ENCODE assay signal across 8 mouse cellular contexts in the genomic region with DNA sequence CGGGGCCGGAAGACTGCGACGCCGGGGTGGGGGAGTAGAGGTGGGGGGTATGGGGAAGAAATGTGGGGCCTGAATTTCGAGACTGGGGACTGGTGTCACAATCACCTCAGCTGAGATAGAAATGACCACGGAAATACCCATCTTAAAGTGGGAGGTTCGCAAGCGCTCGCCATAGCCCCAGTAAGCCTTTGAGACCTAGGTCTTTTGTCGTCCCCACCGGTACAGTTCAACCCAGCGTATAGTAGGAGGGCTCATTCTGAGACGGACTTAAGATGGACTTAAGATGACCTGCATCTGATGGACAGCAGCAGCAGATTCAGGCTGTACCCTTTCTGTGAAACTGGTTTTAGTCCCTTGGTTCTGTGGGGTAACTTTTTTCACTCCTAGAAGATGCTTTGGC.
DNase-seq lines count a peak whose midpoint lies in the region; ATAC-seq and TF ChIP-seq lines count a peak whose summit lies in the region.

No protein-coding gene starts in this region.

- H3K4me1 ChIP-seq in kidney, postnatal 0 days (replicated peaks; ENCODE audit: insufficient read depth, low read length): no peaks in the 10 kb centered on the region
- peaks cover 11% of the 10 kb centered on the region for H3K4me1 ChIP-seq in embryonic facial prominence, embryonic 10.5 days
- peaks cover 4% of the 10 kb centered on the region; the same call in 1 of the 2 replicates for H3K4me1 ChIP-seq in hindbrain, embryonic 16.5 days (ENCODE audit: control insufficient read depth, insufficient read depth, low read depth, low read length)
- H3K4me1 ChIP-seq in midbrain, postnatal 0 days (ENCODE audit: insufficient read depth, low read length): no peaks in the 10 kb centered on the region

- H3K4me2 ChIP-seq in kidney, postnatal 0 days (ENCODE audit: low read length): peak overlapping the region; percentile 79
- peak overlapping the region; percentile 99 for H3K4me2 ChIP-seq in hindbrain, embryonic 16.5 days (ENCODE audit: low read length)
- peak overlapping the region; percentile 94 for H3K4me2 ChIP-seq in midbrain, postnatal 0 days (ENCODE audit: low read depth, low read length, poor library complexity, severe bottlenecking)

- no peaks in the 10 kb centered on the region for H3K9me3 ChIP-seq in kidney, postnatal 0 days (replicated peaks; ENCODE audit: low read length)
- H3K9me3 ChIP-seq in embryonic facial prominence, embryonic 10.5 days: no peaks in the 10 kb centered on the region
- no peaks in the 10 kb centered on the region for H3K9me3 ChIP-seq in hindbrain, embryonic 16.5 days (ENCODE audit: control insufficient read depth, low read length)
- no peaks in the 10 kb centered on the region for H3K9me3 ChIP-seq in midbrain, postnatal 0 days (ENCODE audit: low read length)

- peak; percentile 48 for ATAC-seq in kidney, postnatal 0 days (replicated peaks; ENCODE audit: low FRiP score, low read depth)
- ATAC-seq in hindbrain, embryonic 16.5 days: no peak
- ATAC-seq in midbrain, postnatal 0 days (ENCODE audit: low FRiP score): no peak

- peak overlapping the region; percentile 52 for H3K9ac ChIP-seq in kidney, postnatal 0 days (ENCODE audit: low read depth, low read length)
- H3K9ac ChIP-seq in hindbrain, embryonic 16.5 days (ENCODE audit: low read depth, low read length): peak overlapping the region; percentile 68
- H3K9ac ChIP-seq in midbrain, postnatal 0 days (replicated peaks; ENCODE audit: low read length, poor library complexity, severe bottlenecking): peak overlapping the region; percentile 37; the same call in 1 of the 2 replicates

- H3K36me3 ChIP-seq in kidney, postnatal 0 days (ENCODE audit: insufficient read depth, low read length): no peaks in the 10 kb centered on the region
- no peaks in the 10 kb centered on the region for H3K36me3 ChIP-seq in embryonic facial prominence, embryonic 10.5 days (replicated peaks)
- H3K36me3 ChIP-seq in hindbrain, embryonic 16.5 days (ENCODE audit: control insufficient read depth, insufficient read depth, low read length): no peaks in the 10 kb centered on the region
- H3K36me3 ChIP-seq in midbrain, postnatal 0 days (ENCODE audit: insufficient read depth, low read length): no peaks in the 10 kb centered on the region

- no peak for DNase-seq in kidney, postnatal 0 days (ENCODE audit: low spot score)
- DNase-seq in kidney, adult 11 months: no peak
- DNase-seq in embryonic facial prominence, embryonic 10.5 days (ENCODE audit: low spot score): no peak
- no peak for DNase-seq in midbrain, postnatal 0 days (ENCODE audit: low spot score)
- no peak for DNase-seq in layer of hippocampus, adult 8-10 months (ENCODE audit: low spot score in 2 of 2)
- DNase-seq in ovary, postnatal 36 days (ENCODE audit: low spot score): no peak
- DNase-seq in gastrocnemius, postnatal 10 days: no peak

- H3K27ac ChIP-seq in kidney, postnatal 0 days: peak overlapping the region; percentile 52; the same call in 1 of the 2 replicates
- peak overlapping the region; percentile 72 for H3K27ac ChIP-seq in embryonic facial prominence, embryonic 10.5 days (replicated peaks)
- H3K27ac ChIP-seq in hindbrain, embryonic 16.5 days (ENCODE audit: low read depth, low read length): peak overlapping the region; percentile 44; the same call in 1 of the 2 replicates
- H3K27ac ChIP-seq in midbrain, postnatal 0 days (ENCODE audit: low read depth, low read length): no peak overlapping the region

- no peak for TF ChIP-seq CTCF in kidney, postnatal 0 days (IDR thresholded peaks at IDR 0.05; ENCODE audit: low read depth)
- no peak for TF ChIP-seq CTCF in midbrain, postnatal 0 days (IDR thresholded peaks at IDR 0.05)

- peak overlapping the region; percentile 56 for H3K4me3 ChIP-seq in kidney, postnatal 0 days (replicated peaks; ENCODE audit: low read depth, low read length)
- H3K4me3 ChIP-seq in embryonic facial prominence, embryonic 10.5 days: peak overlapping the region; percentile 68
- H3K4me3 ChIP-seq in hindbrain, embryonic 16.5 days (ENCODE audit: low read length): peak overlapping the region; percentile 61
- H3K4me3 ChIP-seq in midbrain, postnatal 0 days (ENCODE audit: low read depth, low read length): peak overlapping the region; percentile 46

- no peaks in the 10 kb centered on the region for H3K27me3 ChIP-seq in kidney, postnatal 0 days (ENCODE audit: insufficient read depth, low read length)
- H3K27me3 ChIP-seq in embryonic facial prominence, embryonic 10.5 days (replicated peaks; ENCODE audit: low read depth, poor library complexity, severe bottlenecking): peaks cover 18% of the 10 kb centered on the region
- H3K27me3 ChIP-seq in hindbrain, embryonic 16.5 days (replicated peaks; ENCODE audit: control insufficient read depth, insufficient read depth, low read length): peaks cover 14% of the 10 kb centered on the region; the same call in 1 of the 2 replicates
- H3K27me3 ChIP-seq in midbrain, postnatal 0 days (ENCODE audit: insufficient read depth, low read length): no peaks in the 10 kb centered on the region

- whole genome bisulfite sequencing in kidney, postnatal 0 days: under 1% methylated on average over 14 of the region's 14 CpGs
- 1% methylated on average over 14 of the region's 14 CpGs for WGBS in embryonic facial prominence, embryonic 10.5 days
- WGBS in hindbrain, embryonic 16.5 days: under 1% methylated on average over 14 of the region's 14 CpGs
- WGBS in midbrain, postnatal 0 days: 3% methylated on average over 14 of the region's 14 CpGs
